Mouse (Mus musculus) myocyte (in vitro differentiated cells): ENCODE measurements at regions not wholly inside any gene's neighbourhood (a gene's known extent, or its start where the extent isn't known, plus 50 kb on each side); places are given as distances from the start of the nearest gene placed in this dataset.

Experiments used
- CEBPB ChIP-seq: IDR thresholded peaks from 2 replicates; pipeline ENCODE4 v1.6.1; 2011; ENCODE audit warnings: mild to moderate bottlenecking, moderate library complexity; ENCODE audit not compliant: poor library complexity, insufficient read depth, severe bottlenecking
- MAX ChIP-seq: IDR thresholded peaks from one replicate; pipeline ENCODE4 v1.6.1; 2011; ENCODE audit warnings: low read depth, mild to moderate bottlenecking, control low read depth
- MYOD1 ChIP-seq, 3 experiments: IDR thresholded peaks; one replicate each; pipeline ENCODE4 v1.6.1; 2011; ENCODE audit warnings: control low read depth in 2 of 3, low read depth in 2 of 3, mild to moderate bottlenecking in 2 of 3, moderate library complexity in 1 of 3; ENCODE audit not compliant: insufficient read length in 2 of 3, control insufficient read depth in 1 of 3
- MYOG ChIP-seq, 3 experiments: IDR thresholded peaks; one replicate each; pipeline ENCODE4 v1.6.1; 2011; ENCODE audit warnings: control low read depth in 2 of 3, low read depth in 2 of 3, mild to moderate bottlenecking in 2 of 3; ENCODE audit not compliant: insufficient read length in 2 of 3, control insufficient read depth in 1 of 3, insufficient read depth in 1 of 3
- POLR2A ChIP-seq: IDR thresholded peaks from one replicate; pipeline ENCODE4 v1.6.1; 2011; ENCODE audit warnings: low read depth, mild to moderate bottlenecking, control low read depth, moderate library complexity; ENCODE audit not compliant: insufficient read length
- POLR2AphosphoS2 ChIP-seq: IDR thresholded peaks from one replicate; pipeline ENCODE4 v1.6.1; 2011; ENCODE audit warnings: low read depth, control low read depth; ENCODE audit not compliant: insufficient read length
- SRF ChIP-seq: IDR thresholded peaks from one replicate; pipeline ENCODE4 v1.6.1; 2011; ENCODE audit warnings: low read depth; ENCODE audit not compliant: control insufficient read depth, insufficient read length
- TCF12 ChIP-seq: IDR thresholded peaks from one replicate; pipeline ENCODE4 v1.6.1; 2011; ENCODE audit warnings: mild to moderate bottlenecking, control low read depth; ENCODE audit not compliant: poor library complexity, insufficient read depth, severe bottlenecking
- USF1 ChIP-seq: IDR thresholded peaks from one replicate; pipeline ENCODE4 v1.6.1; 2011; ENCODE audit warnings: low read depth, mild to moderate bottlenecking, control low read depth, moderate library complexity

GRCm38 (mm10) chr19:21150241-21150640 is 121.8 kb upstream of the Zfand5 start:
- TF ChIP-seq MYOD1 (IDR thresholded peaks at IDR 0.05; ENCODE audit: control insufficient read depth in 1 of 3, insufficient read length in 2 of 3, low read depth in 2 of 3) (no peak), USF1 (no peak), MYOG (IDR thresholded peaks at IDR 0.05; ENCODE audit: control insufficient read depth in 1 of 3, insufficient read depth in 1 of 3, insufficient read length in 2 of 3, low read depth in 2 of 3) (no peak), MAX (no peak), POLR2AphosphoS2 (no peak), POLR2A (no peak), TCF12 (no peak), SRF (no peak), CEBPB (no peak)
